Mouse (Mus musculus) heart, postnatal 0 days (tissue): Measurements from ENCODE around the gene Snx18.

Source experiments
- CTCF ChIP-seq: IDR thresholded peaks from 2 replicates; pipeline ENCODE4 v1.5.1; 2016; ENCODE audit warnings: antibody characterized with exemption, control low read depth, low read depth
- EP300 ChIP-seq: IDR thresholded peaks from 2 replicates; pipeline ENCODE4 v1.6.1; 2016; ENCODE audit warnings: antibody characterized with exemption, low read depth

GRCm38 (mm10) chr13:113597616-113598015 is 20.7 kb downstream of the Snx18 start:
- TF ChIP-seq CTCF (no peak), EP300 (no peak)
